Mouse (Mus musculus): ENCODE measurements around the gene Ly6g6c.

Ly6g6c gene

DNA sequence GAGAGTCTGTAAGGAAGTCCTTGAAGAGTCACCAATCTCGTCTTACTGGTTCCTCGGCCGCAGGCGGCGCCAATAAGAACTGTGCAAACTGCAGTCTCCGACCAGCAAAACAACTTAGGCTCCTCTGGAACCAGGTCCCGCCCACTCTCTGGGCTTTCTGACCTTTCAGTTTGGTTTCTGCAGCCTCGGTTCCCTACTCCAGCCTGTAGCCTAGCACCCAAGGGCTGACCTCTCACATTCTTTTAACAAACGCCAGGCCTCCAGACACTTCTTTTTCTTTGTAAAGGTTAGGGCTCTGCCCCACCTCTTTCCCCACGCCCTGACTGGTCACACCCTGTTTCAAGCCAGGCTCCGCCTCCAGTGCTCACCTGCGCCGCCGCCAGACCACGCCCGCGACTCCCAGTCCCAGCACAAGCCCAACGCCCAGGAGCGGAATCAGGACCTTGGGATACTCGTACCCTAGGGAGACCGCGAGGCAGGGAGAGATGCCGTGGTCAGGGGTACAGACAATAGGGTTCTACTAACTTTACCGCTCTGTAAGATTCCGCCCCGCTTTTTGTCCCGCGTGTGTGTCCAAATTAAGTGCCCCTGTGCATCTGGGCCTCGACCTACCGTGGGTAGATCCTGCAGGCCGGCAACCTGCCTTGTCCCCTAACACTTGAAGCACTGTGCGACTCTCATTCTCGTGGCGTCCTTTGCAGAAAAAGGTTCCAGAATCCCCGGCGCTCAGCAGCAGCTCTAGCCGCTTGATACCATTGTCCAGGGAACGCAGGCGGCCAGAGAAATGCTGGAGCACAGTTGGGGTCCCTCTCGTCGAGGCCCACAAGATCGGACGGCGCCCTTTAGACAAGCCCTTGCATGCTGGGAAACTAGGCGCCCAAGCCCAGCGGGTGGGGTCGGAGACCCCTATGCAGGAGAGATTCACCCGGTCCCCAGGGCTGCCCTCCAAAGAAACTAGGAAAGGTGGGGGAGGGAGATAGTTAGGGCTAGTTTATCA is at the start of gene Ly6g6c:
TSS of gene Ly6g6c (plus strand) at position 438 of the 997 bp plus-strand sequence.
- CTCF ChIA-PET = interaction anchor here in 3 of 4 experiments (0.6 to 1.2 kb wide), 5 partner anchors 9 to 104 kb away, joined by 3 to 4 read pairs (median 4); no protein-coding TSS in a partner anchor
- POLR2A ChIA-PET = interaction anchor here in 3 of 4 experiments (0.8 to 2.0 kb wide), 8 partner anchors 9 to 176 kb away, joined by 3 to 16 read pairs (median 6); partner anchors contain the start of genes Ly6g6e (in 2 of the 3), Clic1 (in 1 of the 3), Ddx39b (in 1 of the 3) and Msh5 (in 1 of the 3)

DNA sequence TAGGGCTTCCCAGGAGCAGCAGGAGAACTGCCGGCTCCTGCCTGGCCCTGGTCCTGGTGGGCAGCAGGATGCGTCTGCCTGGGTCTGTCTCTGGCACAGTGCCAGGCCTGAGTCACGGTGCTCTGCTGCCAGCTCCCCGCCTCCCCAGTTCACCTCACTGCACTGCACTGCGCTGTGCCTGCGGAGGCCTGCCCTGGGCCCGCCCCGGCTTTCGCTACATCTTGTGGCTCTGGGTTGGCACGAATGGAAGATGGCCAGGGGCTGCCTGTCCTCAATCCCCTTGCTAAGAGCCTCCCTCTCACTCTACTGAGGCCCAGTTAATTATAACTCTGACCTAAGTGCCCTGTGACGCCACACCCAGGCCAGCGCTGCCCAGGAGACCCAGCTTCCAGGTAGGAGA is 48.8 kb upstream of the Ly6g6c start, which contains the start of gene Vwa7:
TSS of gene Vwa7 (plus strand) at position 204 of the 400 bp plus-strand sequence.
- POLR2A ChIA-PET = interaction anchor here in 2 of 4 experiments (0.7 to 2.6 kb wide), 6 partner anchors 16 to 130 kb away, joined by 3 to 6 read pairs (median 3); partner anchors contain the start of gene Ly6g6e (in 2 of the 2)
- CTCF ChIA-PET = interaction anchor here in 1 of 4 experiments (1.1 kb wide), 1 partner anchor 14 kb away, joined by 3 read pairs; no protein-coding TSS in a partner anchor

GRCm38 (mm10) chr17:35016791-35017705 is 48.1 kb upstream of the Ly6g6c start:
- CTCF ChIA-PET = interaction anchor here in 1 of 4 experiments (0.5 to 1.1 kb wide), 2 partner anchors 8 to 15 kb away, joined by 3 read pairs; no protein-coding TSS in a partner anchor
- POLR2A ChIA-PET = interaction anchor here in 2 of 4 experiments (0.6 to 2.6 kb wide), 9 partner anchors 9 to 130 kb away, joined by 3 to 6 read pairs (median 3); partner anchors contain the start of genes Ddah2 (in 1 of the 2), Ly6g6e (in 1 of the 2) and Sapcd1 (in 1 of the 2)

GRCm38 (mm10) chr17:35017706-35018030 is 47.5 kb upstream of the Ly6g6c start:
- ChIA-PET POLR2A (interaction anchor here in 2 of 4 experiments (0.7 to 2.6 kb wide), 11 partner anchors 9 to 130 kb away, joined by 3 to 6 read pairs (median 4); partner anchors contain the start of genes Ddah2 (in 1 of the 2), Ly6g6e (in 1 of the 2) and Sapcd1 (in 1 of the 2)), CTCF (interaction anchor here in 1 of 4 experiments (0.8 kb wide), 1 partner anchor 12 kb away, joined by 3 read pairs; no protein-coding TSS in a partner anchor)

GRCm38 (mm10) chr17:35018171-35018570 is 47.0 kb upstream of the Ly6g6c start:
- CTCF ChIA-PET = interaction anchor here in 1 of 4 experiments (0.7 to 0.8 kb wide), 2 partner anchors 12 to 66 kb away, joined by 3 read pairs; no protein-coding TSS in a partner anchor
- POLR2A ChIA-PET = interaction anchor here in 3 of 4 experiments (0.6 to 2.6 kb wide), 14 partner anchors 10 to 226 kb away, joined by 3 to 6 read pairs (median 3); partner anchors contain the start of genes Ddah2 (in 1 of the 3), Ly6g6e (in 1 of the 3) and Sapcd1 (in 1 of the 3)

DNA sequence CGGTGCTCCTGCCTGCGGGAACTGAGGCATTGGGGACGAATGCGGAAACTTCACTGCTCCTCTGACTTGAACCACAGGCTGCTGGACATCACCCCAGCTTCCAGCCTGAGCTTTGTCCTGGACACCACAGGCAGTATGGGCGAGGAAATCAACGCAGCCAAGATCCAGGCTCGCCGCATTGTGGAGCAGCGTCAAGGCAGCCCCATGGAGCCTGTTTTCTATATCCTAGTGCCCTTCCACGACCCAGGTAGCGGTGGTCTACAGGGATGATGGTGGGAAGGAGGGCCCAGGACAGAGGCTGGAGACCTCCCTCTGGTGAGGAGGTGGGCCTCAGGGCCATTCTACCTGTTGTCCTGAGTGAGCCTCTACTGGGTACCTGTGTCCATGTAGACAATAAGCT is 45.3 kb upstream of the Ly6g6c start:
- ChIA-PET CTCF (interaction anchor here in 2 of 4 experiments (0.5 to 2.5 kb wide), 4 partner anchors 10 to 93 kb away, joined by 3 to 27 read pairs (median 6); partner anchors contain the start of gene Abhd16a (in 1 of the 2)), POLR2A (interaction anchor here in 3 of 4 experiments (1.2 to 2.8 kb wide), 5 partner anchors 8 to 127 kb away, joined by 4 to 13 read pairs (median 7); partner anchors contain the start of genes Ddah2 (in 1 of the 3), Msh5 (in 1 of the 3), Sapcd1 (in 1 of the 3) and Vars (in 1 of the 3))

- ChIA-PET CTCF (interaction anchor here (0.5 to 2.7 kb wide), 38 partner anchors 9 to 449 kb away, joined by 3 to 27 read pairs (median 5); partner anchors contain the start of genes Abhd16a (in 2 of the 4), Csnk2b (in 2 of the 4), Gpank1 (in 2 of the 4) and Msh5 (in 2 of the 4)), POLR2A (interaction anchor here in 3 of 4 experiments (0.9 to 2.8 kb wide), 25 partner anchors 10 to 222 kb away, joined by 3 to 15 read pairs (median 4); partner anchors contain the start of genes Ddah2 (in 2 of the 3), Ddx39b (in 2 of the 3), Gpank1 (in 2 of the 3) and Csnk2b (in 1 of the 3))
These were observed 44.6 kb upstream of the Ly6g6c start for GRCm38 (mm10) chr17:35020551-35020950.

DNA sequence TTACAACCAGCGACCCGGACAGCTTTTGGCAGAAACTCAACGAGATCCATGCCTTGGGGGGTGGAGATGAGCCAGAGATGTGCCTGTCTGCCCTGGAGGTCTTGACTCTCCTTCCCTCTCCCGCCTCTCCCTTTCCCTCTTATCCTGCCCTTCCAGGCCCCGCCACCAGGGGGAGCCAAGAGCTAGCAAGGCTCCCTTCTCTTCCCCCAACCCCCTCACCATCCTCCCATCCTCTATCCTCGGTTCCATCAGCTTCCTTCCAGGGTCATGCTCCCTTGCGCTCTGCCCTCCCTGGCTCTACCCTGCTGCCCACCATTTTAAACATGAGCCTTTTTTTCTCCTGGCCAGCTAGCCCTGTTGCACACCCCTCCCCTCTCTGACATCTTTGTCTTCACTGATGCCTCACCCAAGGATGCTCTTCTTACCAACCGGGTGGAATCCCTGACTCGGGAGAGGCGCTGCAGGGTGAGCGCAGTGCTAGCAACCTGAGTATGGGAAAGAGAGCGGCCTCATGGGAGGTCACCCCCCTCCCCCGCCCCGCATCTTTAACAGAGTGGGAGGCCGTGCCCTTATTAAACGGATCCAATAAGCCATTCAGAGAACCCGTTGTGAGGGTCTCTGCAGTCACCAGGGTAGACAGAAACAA is 43.9 kb upstream of the Ly6g6c start:
- ChIA-PET POLR2A (interaction anchor here (0.6 to 2.8 kb wide), 41 partner anchors 9 to 221 kb away, joined by 3 to 15 read pairs (median 4); partner anchors contain the start of genes Gpank1 (in 3 of the 4), Msh5 (in 3 of the 4), Csnk2b (in 2 of the 4) and D17H6S53E (in 2 of the 4)), CTCF (interaction anchor here (0.5 to 2.7 kb wide), 68 partner anchors 8 to 450 kb away, joined by 3 to 27 read pairs (median 4); partner anchors contain the start of genes Csnk2b (in 3 of the 4), Gpank1 (in 3 of the 4), Msh5 (in 3 of the 4) and Abhd16a (in 2 of the 4))

- ChIA-PET POLR2A (interaction anchor here (0.6 to 2.8 kb wide), 51 partner anchors 8 to 220 kb away, joined by 3 to 15 read pairs (median 4); partner anchors contain the start of genes Gpank1 (in 3 of the 4), Msh5 (in 3 of the 4), Csnk2b (in 2 of the 4) and D17H6S53E (in 2 of the 4)), CTCF (interaction anchor here (0.5 to 2.7 kb wide), 62 partner anchors 8 to 511 kb away, joined by 3 to 27 read pairs (median 4); partner anchors contain the start of genes Csnk2b (in 3 of the 4), Gpank1 (in 3 of the 4), Msh5 (in 3 of the 4) and Abhd16a (in 2 of the 4))
These were observed 43.2 kb upstream of the Ly6g6c start for GRCm38 (mm10) chr17:35021842-35022477.

- CTCF ChIA-PET = interaction anchor here (0.6 to 2.7 kb wide), 18 partner anchors 8 to 478 kb away, joined by 3 to 27 read pairs (median 5); partner anchors contain the start of genes Abhd16a (in 1 of the 4), Clic1 (in 1 of the 4), Csnk2b (in 1 of the 4) and Ddah2 (in 1 of the 4)
- POLR2A ChIA-PET = interaction anchor here in 3 of 4 experiments (0.6 to 2.8 kb wide), 27 partner anchors 8 to 146 kb away, joined by 3 to 15 read pairs (median 3); partner anchors contain the start of genes Csnk2b (in 2 of the 3), D17H6S53E (in 2 of the 3), Ddah2 (in 2 of the 3) and Gpank1 (in 2 of the 3)
These were observed 42.6 kb upstream of the Ly6g6c start for GRCm38 (mm10) chr17:35022541-35023060.

GRCm38 (mm10) chr17:35023221-35023620 is 42.0 kb upstream of the Ly6g6c start:
- ChIA-PET CTCF (interaction anchor here in 2 of 4 experiments (1.4 to 2.7 kb wide), 3 partner anchors 10 to 74 kb away, joined by 3 to 12 read pairs (median 3); partner anchors contain the start of gene Abhd16a (in 1 of the 2)), POLR2A (interaction anchor here in 2 of 4 experiments (1.0 to 2.5 kb wide), 7 partner anchors 14 to 140 kb away, joined by 3 to 10 read pairs (median 4); partner anchors contain the start of genes Csnk2b (in 1 of the 2), Gpank1 (in 1 of the 2) and Ly6g6e (in 1 of the 2))

GRCm38 (mm10) chr17:35023756-35024155 is 41.4 kb upstream of the Ly6g6c start:
- ChIA-PET POLR2A (interaction anchor here in 3 of 4 experiments (0.5 to 1.7 kb wide), 8 partner anchors 9 to 139 kb away, joined by 3 to 7 read pairs (median 4); partner anchors contain the start of genes Ly6g6e (in 1 of the 3) and Msh5 (in 1 of the 3)), CTCF (interaction anchor here in 1 of 4 experiments (1.8 kb wide), 1 partner anchor 73 kb away, joined by 3 read pairs; no protein-coding TSS in a partner anchor)

GRCm38 (mm10) chr17:35024261-35024660 is 40.9 kb upstream of the Ly6g6c start:
- POLR2A ChIA-PET = interaction anchor here in 3 of 4 experiments (0.5 to 1.7 kb wide), 7 partner anchors 10 to 139 kb away, joined by 3 to 7 read pairs (median 4); partner anchors contain the start of genes Ly6g6e (in 1 of the 3) and Msh5 (in 1 of the 3)

More at GRCm38 (mm10) chr17:35024261-35024660, 40.9 kb upstream of the Ly6g6c start:
- CTCF ChIA-PET = interaction anchor here in 1 of 4 experiments (1.8 kb wide), 1 partner anchor 73 kb away, joined by 3 read pairs; no protein-coding TSS in a partner anchor
